Mouse (Mus musculus): ENCODE results near the gene Zfp61. TPM values are rescaled to one million over a fixed set of nuclear protein-coding genes. Genes with fewer than 3 reads are reported as not detected.

Zfp61 gene
- polyA plus RNA-seq (2015; fragmentation: Nextera tagmentation; extraction: Ambion mirVana) = 44.1 and 50.3 TPM in 2 replicates

- Histone ChIP-seq H3K9me3 (no peaks in the 10 kb centered on the region), H3K4me2 (peak within 1 kb of the TSS; percentile 83), H3K27me3 (no peaks in the 10 kb centered on the region), H3K4me3 (peak within 1 kb of the TSS; percentile 71), H3K27ac (peak within 1 kb of the TSS; percentile 93), H3K36me3 (peaks cover 56% of the 10 kb centered on the region), H3K9ac (0 out of 2 replicates have a peak within 1 kb of the TSS, but pooled peaks have one; percentile 35), H3K4me1 (replicated peaks) (peaks cover 27% of the 10 kb centered on the region)
- ATAC-seq (ENCODE audit: low FRiP score) = 0 out of 2 replicates have a peak, but pooled peaks have one; percentile 27
- 3% methylated on average over 13 of the region's 13 CpGs for WGBS
Observed at GRCm38 (mm10) chr7:24300771-24301282, at the start of gene Zfp61. TSS of gene Zfp61 (minus strand) at chr7:24301232.

GRCm38 (mm10) chr7:24348896-24349295 is 47.9 kb upstream of the Zfp61 start, which contains the start of gene Lypd5:
TSS of gene Lypd5 (plus strand) at chr7:24349196.
- Histone ChIP-seq H3K9me3 (no peaks in the 10 kb centered on the region), H3K36me3 (no peaks in the 10 kb centered on the region), H3K4me1 (replicated peaks) (no peaks in the 10 kb centered on the region), H3K9ac (peak within 1 kb of the TSS; percentile 1; the same call in 1 of the 2 replicates), H3K27ac (no peak within 1 kb of the TSS), H3K4me2 (no peak within 1 kb of the TSS), H3K4me3 (no peak within 1 kb of the TSS), H3K27me3 (0 out of 2 replicates have a peak, but pooled peaks cover 8% of the 10 kb centered on the region)
- ATAC-seq (ENCODE audit: low FRiP score) = no peak
- WGBS = 61% methylated on average over 6 of the region's 6 CpGs

- no peak overlapping the region for H3K4me2 ChIP-seq
- H3K4me1 ChIP-seq (replicated peaks) = no peaks in the 10 kb centered on the region
- H3K36me3 ChIP-seq = no peaks in the 10 kb centered on the region
- no peak overlapping the region for H3K4me3 ChIP-seq
- ATAC-seq (ENCODE audit: low FRiP score) = no peak
- H3K9ac ChIP-seq = no peak overlapping the region
- H3K27ac ChIP-seq = no peak overlapping the region
- no peaks in the 10 kb centered on the region for H3K9me3 ChIP-seq
- 74% methylated on average over 5 of the region's 5 CpGs for WGBS
- 0 out of 2 replicates have a peak, but pooled peaks cover 5% of the 10 kb centered on the region for H3K27me3 ChIP-seq
Observed at GRCm38 (mm10) chr7:24346444-24346843, 45.4 kb upstream of the Zfp61 start.

- no peak overlapping the region for H3K4me3 ChIP-seq
- H3K9me3 ChIP-seq = 0 out of 2 replicates have a peak, but pooled peaks cover 4% of the 10 kb centered on the region
- ATAC-seq (ENCODE audit: low FRiP score) = no peak
- no peaks in the 10 kb centered on the region for H3K27me3 ChIP-seq
- 64% methylated on average over 7 of the region's 7 CpGs for WGBS
- no peak overlapping the region for H3K4me2 ChIP-seq
- no peaks in the 10 kb centered on the region for H3K36me3 ChIP-seq
- H3K4me1 ChIP-seq (replicated peaks) = no peaks in the 10 kb centered on the region
- no peak overlapping the region; the same call in 1 of the 2 replicates for H3K27ac ChIP-seq
- no peak overlapping the region for H3K9ac ChIP-seq
Observed at GRCm38 (mm10) chr7:24343701-24344272, 42.8 kb upstream of the Zfp61 start.

- Histone ChIP-seq H3K4me3 (no peak overlapping the region), H3K9ac (no peak overlapping the region), H3K27ac (no peak overlapping the region), H3K36me3 (no peaks in the 10 kb centered on the region), H3K4me2 (no peak overlapping the region), H3K4me1 (replicated peaks) (no peaks in the 10 kb centered on the region), H3K9me3 (0 out of 2 replicates have a peak, but pooled peaks cover 4% of the 10 kb centered on the region), H3K27me3 (peaks cover 20% of the 10 kb centered on the region)
- 44% methylated on average over 2 of the region's 2 CpGs for WGBS
- ATAC-seq (ENCODE audit: low FRiP score) = no peak
Observed at GRCm38 (mm10) chr7:24338241-24338640, 37.2 kb upstream of the Zfp61 start.

DNA sequence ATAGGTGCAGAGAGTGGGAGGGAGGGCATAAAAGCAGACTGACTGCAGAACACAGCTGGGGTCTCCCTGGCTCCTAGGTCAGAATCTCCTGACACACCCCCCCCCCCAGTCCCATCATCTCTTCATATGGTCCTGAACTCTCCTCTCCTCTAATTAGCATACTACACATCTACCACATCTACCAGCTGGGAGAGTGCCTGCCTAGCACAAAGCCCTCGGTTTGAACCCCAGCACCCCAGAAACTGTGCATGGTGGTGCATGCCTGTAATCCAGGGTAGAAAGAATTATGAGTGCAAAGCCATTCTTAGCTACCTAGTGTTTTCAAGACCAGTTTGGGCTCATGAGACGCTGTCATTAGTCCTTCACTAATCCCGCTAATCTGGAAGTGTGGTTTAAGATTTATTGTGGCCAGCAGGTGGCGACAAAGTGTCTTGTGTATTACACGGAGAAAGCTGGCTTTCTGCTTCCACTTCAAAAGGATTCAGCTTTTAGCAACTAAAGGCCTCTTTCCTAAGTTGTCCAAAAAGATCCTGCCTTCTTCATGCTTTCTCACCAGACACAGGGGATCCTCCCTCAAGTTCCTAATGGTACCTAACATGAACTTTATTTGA is 34.8 kb upstream of the Zfp61 start:
- H3K36me3 ChIP-seq = no peaks in the 10 kb centered on the region
- peaks cover 27% of the 10 kb centered on the region for H3K27me3 ChIP-seq
- H3K4me2 ChIP-seq = no peak overlapping the region
- H3K27ac ChIP-seq = no peak overlapping the region
- no peak overlapping the region for H3K4me3 ChIP-seq
- H3K9me3 ChIP-seq = 0 out of 2 replicates have a peak, but pooled peaks cover 4% of the 10 kb centered on the region
- 20% methylated on average over 5 of the region's 5 CpGs for WGBS
- H3K4me1 ChIP-seq (replicated peaks) = no peaks in the 10 kb centered on the region
- peak; percentile 66; the same call in 1 of the 2 replicates for ATAC-seq (ENCODE audit: low FRiP score)
- no peak overlapping the region for H3K9ac ChIP-seq

DNA sequence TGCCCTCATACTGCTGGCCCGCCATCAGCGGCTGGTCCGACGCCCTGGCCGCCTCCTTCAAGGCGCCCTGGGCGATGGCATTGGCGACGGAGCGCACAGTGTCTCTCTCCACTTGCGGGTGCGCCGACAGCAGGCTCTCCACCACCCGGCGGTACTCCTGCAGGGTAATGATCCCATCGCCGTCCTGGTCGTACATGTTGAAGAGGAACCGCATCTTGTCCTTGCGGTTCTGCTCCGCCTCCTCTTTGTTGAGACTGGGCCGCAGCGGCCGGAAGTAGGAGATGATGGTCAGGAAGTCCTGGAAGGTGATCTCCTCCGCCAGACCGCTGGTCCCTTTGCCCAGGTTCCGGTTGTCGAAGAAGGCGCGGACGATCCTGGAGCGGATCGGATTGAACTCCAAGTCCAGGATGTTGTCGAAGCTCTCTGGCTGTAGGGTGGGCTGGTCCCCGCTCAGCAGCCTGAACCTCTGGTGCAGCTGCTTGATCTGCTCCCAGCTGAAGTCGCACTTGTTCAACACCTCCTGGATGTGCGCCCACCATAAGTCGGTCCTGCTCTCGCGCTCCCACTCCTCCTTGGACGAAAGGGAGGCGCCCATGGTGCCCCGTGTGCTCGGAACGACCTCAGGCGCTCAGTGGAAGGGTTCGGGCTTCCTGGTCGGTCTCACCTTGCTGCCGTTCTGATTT is 32.4 kb upstream of the Zfp61 start, which contains the start of gene Tescl:
TSS of gene Tescl (minus strand) at position 633 of the 683 bp plus-strand sequence.
- H3K9me3 ChIP-seq = no peaks in the 10 kb centered on the region
- H3K36me3 ChIP-seq = no peaks in the 10 kb centered on the region
- 55% methylated on average over 49 of the region's 49 CpGs for WGBS
- no peaks in the 10 kb centered on the region for H3K4me1 ChIP-seq (replicated peaks)
- no peak for ATAC-seq (ENCODE audit: low FRiP score)
- H3K4me3 ChIP-seq = no peak within 1 kb of the TSS
- no peak within 1 kb of the TSS for H3K4me2 ChIP-seq
- peaks cover 27% of the 10 kb centered on the region for H3K27me3 ChIP-seq
- H3K27ac ChIP-seq = no peak within 1 kb of the TSS
- H3K9ac ChIP-seq = no peak within 1 kb of the TSS

GRCm38 (mm10) chr7:24327281-24327975 is 26.4 kb upstream of the Zfp61 start:
- H3K4me1 ChIP-seq (replicated peaks) = peaks cover 15% of the 10 kb centered on the region
- H3K4me2 ChIP-seq = no peak overlapping the region
- no peak overlapping the region for H3K4me3 ChIP-seq
- no peaks in the 10 kb centered on the region for H3K36me3 ChIP-seq
- ATAC-seq (ENCODE audit: low FRiP score) = no peak
- H3K27ac ChIP-seq = no peak overlapping the region
- no peak overlapping the region for H3K9ac ChIP-seq
- WGBS = 92% methylated on average over 14 of the region's 14 CpGs
- H3K27me3 ChIP-seq = no peaks in the 10 kb centered on the region
- H3K9me3 ChIP-seq = peaks cover 11% of the 10 kb centered on the region; the same call in 1 of the 2 replicates

GRCm38 (mm10) chr7:24326273-24327135 is 25.5 kb upstream of the Zfp61 start:
- Histone ChIP-seq H3K4me2 (peak overlapping the region; percentile 53), H3K4me1 (replicated peaks) (peaks cover 15% of the 10 kb centered on the region), H3K36me3 (no peaks in the 10 kb centered on the region), H3K9ac (peak overlapping the region; percentile 56), H3K27me3 (no peaks in the 10 kb centered on the region), H3K4me3 (peak overlapping the region; percentile 30), H3K9me3 (peaks cover 11% of the 10 kb centered on the region; the same call in 1 of the 2 replicates), H3K27ac (peak overlapping the region; percentile 50; the same call in 1 of the 2 replicates)
- ATAC-seq (ENCODE audit: low FRiP score) = peak; percentile 77
- 35% methylated on average over 20 of the region's 20 CpGs for WGBS

DNA sequence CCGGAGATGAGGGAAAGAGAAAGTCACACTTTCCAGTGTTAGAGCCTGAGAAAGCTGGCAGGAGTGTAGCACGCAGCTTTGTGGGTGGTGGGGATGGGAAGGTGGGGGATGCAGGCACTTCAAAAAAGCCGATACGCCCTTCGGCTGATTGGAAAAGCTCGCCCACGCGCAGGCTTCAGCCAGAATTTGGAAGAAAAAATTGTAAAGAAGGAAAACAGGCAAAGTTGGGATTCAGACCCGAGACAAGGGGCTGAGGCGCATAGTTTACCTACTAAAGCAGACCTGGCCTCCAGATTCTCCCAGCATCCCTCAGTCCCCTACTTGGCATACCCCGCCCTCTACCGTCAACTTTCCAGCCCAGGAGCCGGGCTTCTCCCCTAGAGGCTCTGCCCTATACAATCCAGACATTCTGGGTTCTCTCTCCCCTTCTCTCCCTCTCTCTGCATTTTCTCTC is 24.7 kb upstream of the Zfp61 start:
- H3K27me3 ChIP-seq = no peaks in the 10 kb centered on the region
- ATAC-seq (ENCODE audit: low FRiP score) = peak; percentile 67; the same call in 1 of the 2 replicates
- peak overlapping the region; percentile 56 for H3K9ac ChIP-seq
- H3K36me3 ChIP-seq = no peaks in the 10 kb centered on the region
- H3K27ac ChIP-seq = peak overlapping the region; percentile 50; the same call in 1 of the 2 replicates
- peak overlapping the region; percentile 30 for H3K4me3 ChIP-seq
- H3K4me2 ChIP-seq = peak overlapping the region; percentile 53
- H3K4me1 ChIP-seq (replicated peaks) = peaks cover 15% of the 10 kb centered on the region
- 6% methylated on average over 13 of the region's 13 CpGs for whole genome bisulfite sequencing
- peaks cover 11% of the 10 kb centered on the region; the same call in 1 of the 2 replicates for H3K9me3 ChIP-seq

- Histone ChIP-seq H3K27ac (peak overlapping the region; percentile 50; the same call in 1 of the 2 replicates), H3K4me1 (replicated peaks) (peaks cover 15% of the 10 kb centered on the region), H3K36me3 (no peaks in the 10 kb centered on the region), H3K9me3 (peaks cover 11% of the 10 kb centered on the region; the same call in 1 of the 2 replicates), H3K4me2 (peak overlapping the region; percentile 53), H3K4me3 (peak overlapping the region; percentile 30; the same call in 1 of the 2 replicates), H3K9ac (no peak overlapping the region), H3K27me3 (peaks cover 1% of the 10 kb centered on the region; the same call in 1 of the 2 replicates)
- 88% methylated on average over 6 of the region's 6 CpGs for WGBS
- ATAC-seq (ENCODE audit: low FRiP score) = no peak
Observed at GRCm38 (mm10) chr7:24325197-24325596, 24.2 kb upstream of the Zfp61 start.

Measured in hindbrain, embryonic 13.5 days (tissue).